Mouse (Mus musculus) hindbrain, embryonic 12.5 days (tissue): ENCODE results near the gene Olfr90. TPM values are rescaled to one million over a fixed set of nuclear protein-coding genes. Genes with fewer than 3 reads are reported as not detected.
"Not testable (repeated sequence)": the region's sequence is repeated elsewhere in the genome, so short reads cannot be mapped to it uniquely, and the experiment has no call there.

Experiments used
- ATAC-seq: fragments of 200-750 bp; cut with Nextera tagmentation; 2 replicates; pipeline ENCODE4 v1.8.0; 2017; ENCODE audit warnings: moderate TSS enrichment; ENCODE audit not compliant: low FRiP score
- H3K27ac ChIP-seq: fragments of 300-500 bp; sonication (generic); 2 replicates; pipeline ENCODE4 v1.5.1; 2016; ENCODE audit warnings: mild to moderate bottlenecking
- H3K27me3 ChIP-seq: fragments of 300-500 bp; sonication (generic); 2 replicates; pipeline ENCODE4 v1.6.1; 2016; ENCODE audit warnings: mild to moderate bottlenecking
- H3K36me3 ChIP-seq: fragments of 300-500 bp; sonication (generic); 2 replicates; pipeline ENCODE4 v1.6.1; 2016; ENCODE audit warnings: mild to moderate bottlenecking
- H3K4me1 ChIP-seq: fragments of 300-500 bp; sonication (generic); 2 replicates; pipeline ENCODE4 v1.6.1; 2016
- H3K4me2 ChIP-seq: fragments of 300-500 bp; sonication (generic); replicated peaks from 2 replicates; pipeline ENCODE4 v1.6.1; 2016; ENCODE audit warnings: mild to moderate bottlenecking
- H3K4me3 ChIP-seq: fragments of 300-500 bp; sonication (generic); 2 replicates; pipeline ENCODE4 v1.5.1; 2016; ENCODE audit warnings: mild to moderate bottlenecking
- H3K9ac ChIP-seq: fragments of 300-500 bp; sonication (generic); 2 replicates; pipeline ENCODE4 v1.6.1; 2016; ENCODE audit warnings: mild to moderate bottlenecking, moderate library complexity
- H3K9me3 ChIP-seq: fragments of 300-500 bp; sonication (generic); replicated peaks from 2 replicates; pipeline ENCODE4 v1.6.1; 2016; ENCODE audit warnings: mild to moderate bottlenecking
- WGBS: fragments of 180-500 bp; shearing (Covaris S2); methylation state at CpG from one replicate; pipeline ENCODE4 v1.1.7; 2016; 5-methylcytosine and 5-hydroxymethylcytosine counted together
- polyA plus RNA-seq: library from polyadenylated mRNA; unstranded; fragments of >200 nt; fragmentation: Nextera tagmentation; extraction: Ambion mirVana; gene quantifications from 2 replicates; pipeline ENCODE4 v1.2.1, GENCODE M21; 2016

Olfr90 gene
- polyA plus RNA-seq, result 0.18 TPM in 1 of 2 replicates, not detected in the other

- Histone ChIP-seq H3K36me3 (no peaks in the 10 kb centered on the region), H3K27me3 (no peaks in the 10 kb centered on the region), H3K4me1 (no peaks in the 10 kb centered on the region), H3K9ac (no peak within 1 kb of the TSS), H3K27ac (no peak within 1 kb of the TSS), H3K4me3 (no peak within 1 kb of the TSS), H3K4me2 (no peak within 1 kb of the TSS), H3K9me3 (no peaks in the 10 kb centered on the region)
- ATAC-seq, result no peak
Observed at GRCm38 (mm10) chr17:37088399-37088798, at the start of gene Olfr90. Gene Olfr90, minus strand, starts transcription at chr17:37088499.

GRCm38 (mm10) chr17:37131366-37131765, 43.1 kb upstream of the Olfr90 start:
- H3K9ac ChIP-seq, H3K4me3 ChIP-seq, H3K4me2 ChIP-seq, ATAC-seq, H3K36me3 ChIP-seq, H3K4me1 ChIP-seq, H3K27me3 ChIP-seq, H3K9me3 ChIP-seq, H3K27ac ChIP-seq: not testable (repeated sequence)
- 78% methylated on average over 4 of the region's 4 CpGs for WGBS

GRCm38 (mm10) chr17:37119988-37120387, 31.7 kb upstream of the Olfr90 start, which contains the start of gene Olfr92:
Gene Olfr92, minus strand, starts transcription at chr17:37120088.
- Histone ChIP-seq H3K36me3 (no peaks in the 10 kb centered on the region), H3K27ac (no peak within 1 kb of the TSS), H3K4me3 (no peak within 1 kb of the TSS), H3K4me2 (no peak within 1 kb of the TSS), H3K9ac (no peak within 1 kb of the TSS), H3K9me3 (no peaks in the 10 kb centered on the region), H3K27me3 (no peaks in the 10 kb centered on the region), H3K4me1 (no peaks in the 10 kb centered on the region)
- 91% methylated on average over 2 of the region's 2 CpGs for WGBS
- ATAC-seq, result no peak

- 90% methylated on average over 1 of the region's 1 CpGs for WGBS
- no peak within 1 kb of the TSS for H3K9ac ChIP-seq
- H3K36me3 ChIP-seq, result no peaks in the 10 kb centered on the region
- H3K27me3 ChIP-seq, result no peaks in the 10 kb centered on the region
- H3K27ac ChIP-seq, result no peak within 1 kb of the TSS
- no peaks in the 10 kb centered on the region for H3K4me1 ChIP-seq
- H3K4me3 ChIP-seq, result no peak within 1 kb of the TSS
- no peak within 1 kb of the TSS for H3K4me2 ChIP-seq
- ATAC-seq, result no peak
- H3K9me3 ChIP-seq, result no peaks in the 10 kb centered on the region
Observed at GRCm38 (mm10) chr17:37098178-37098577, 9.9 kb upstream of the Olfr90 start, which contains the start of gene Olfr91. Gene Olfr91, minus strand, starts transcription at chr17:37098278.

- WGBS, result 77% methylated on average over 5 of the region's 5 CpGs
- no peak for ATAC-seq
- H3K9ac ChIP-seq, result no peak overlapping the region
Observed at GRCm38 (mm10) chr17:37093289-37093688, 5.0 kb upstream of the Olfr90 start.

GRCm38 (mm10) chr17:37092198-37092597, 3.9 kb upstream of the Olfr90 start:
- no peak overlapping the region for H3K9ac ChIP-seq
- no peaks in the 10 kb centered on the region for H3K36me3 ChIP-seq
- WGBS, result 71% methylated on average over 1 of the region's 1 CpGs
- H3K27ac ChIP-seq, result no peak overlapping the region
- H3K27me3 ChIP-seq, result no peaks in the 10 kb centered on the region
- H3K4me2 ChIP-seq, result no peak overlapping the region
- ATAC-seq, result no peak
- no peaks in the 10 kb centered on the region for H3K4me1 ChIP-seq
- no peaks in the 10 kb centered on the region for H3K9me3 ChIP-seq
- H3K4me3 ChIP-seq, result no peak overlapping the region

More at GRCm38 (mm10) chr17:37093289-37093688, 5.0 kb upstream of the Olfr90 start:
- H3K27ac ChIP-seq, result no peak overlapping the region
- no peaks in the 10 kb centered on the region for H3K27me3 ChIP-seq
- no peak overlapping the region for H3K4me3 ChIP-seq
- H3K4me2 ChIP-seq, result no peak overlapping the region
- H3K36me3 ChIP-seq, result no peaks in the 10 kb centered on the region
- H3K9me3 ChIP-seq, result no peaks in the 10 kb centered on the region
- no peaks in the 10 kb centered on the region for H3K4me1 ChIP-seq

- no peak for ATAC-seq
- 81% methylated on average over 10 of the region's 10 CpGs for WGBS
- Histone ChIP-seq H3K36me3 (no peaks in the 10 kb centered on the region), H3K27me3 (no peaks in the 10 kb centered on the region), H3K4me1 (no peaks in the 10 kb centered on the region), H3K27ac (no peak overlapping the region), H3K4me3 (no peak overlapping the region), H3K9ac (no peak overlapping the region), H3K9me3 (no peaks in the 10 kb centered on the region), H3K4me2 (no peak overlapping the region)
Observed at GRCm38 (mm10) chr17:37085545-37085944, 2.8 kb downstream of the Olfr90 start.

- no peaks in the 10 kb centered on the region for H3K4me1 ChIP-seq
- H3K9me3 ChIP-seq, result no peaks in the 10 kb centered on the region
- 72% methylated on average over 5 of the region's 5 CpGs for WGBS
- no peak overlapping the region for H3K27ac ChIP-seq
- no peak overlapping the region for H3K9ac ChIP-seq
- no peaks in the 10 kb centered on the region for H3K36me3 ChIP-seq
- H3K4me2 ChIP-seq, result no peak overlapping the region
- no peak overlapping the region for H3K4me3 ChIP-seq
- H3K27me3 ChIP-seq, result no peaks in the 10 kb centered on the region
- no peak for ATAC-seq
Observed at GRCm38 (mm10) chr17:37084632-37085031, 3.7 kb downstream of the Olfr90 start.

- Histone ChIP-seq H3K4me1 (peaks cover 10% of the 10 kb centered on the region), H3K4me3 (no peak overlapping the region), H3K9ac (no peak overlapping the region), H3K9me3 (no peaks in the 10 kb centered on the region), H3K27ac (no peak overlapping the region), H3K4me2 (no peak overlapping the region), H3K27me3 (no peaks in the 10 kb centered on the region), H3K36me3 (no peaks in the 10 kb centered on the region)
- ATAC-seq, result peak; percentile 64
- 4% methylated on average over 8 of the region's 8 CpGs for WGBS
Observed at GRCm38 (mm10) chr17:37083327-37083726, 5.0 kb downstream of the Olfr90 start.

- H3K27me3 ChIP-seq, result no peaks in the 10 kb centered on the region
- H3K36me3 ChIP-seq, result peaks cover 3% of the 10 kb centered on the region; the same call in 1 of the 2 replicates
- H3K9me3 ChIP-seq, result no peaks in the 10 kb centered on the region
- no peak overlapping the region for H3K4me3 ChIP-seq
- ATAC-seq, result no peak
- 87% methylated on average over 4 of the region's 4 CpGs for WGBS
- H3K9ac ChIP-seq, result no peak overlapping the region
- H3K27ac ChIP-seq, result no peak overlapping the region
- H3K4me1 ChIP-seq, result peaks cover 12% of the 10 kb centered on the region
- H3K4me2 ChIP-seq, result no peak overlapping the region
Observed at GRCm38 (mm10) chr17:37081659-37082058, 6.6 kb downstream of the Olfr90 start.

GRCm38 (mm10) chr17:37080119-37080518, 8.2 kb downstream of the Olfr90 start:
- Histone ChIP-seq H3K9me3 (no peaks in the 10 kb centered on the region), H3K27ac (no peak overlapping the region), H3K27me3 (no peaks in the 10 kb centered on the region), H3K4me2 (no peak overlapping the region), H3K4me1 (peaks cover 12% of the 10 kb centered on the region), H3K36me3 (peaks cover 19% of the 10 kb centered on the region), H3K9ac (no peak overlapping the region), H3K4me3 (no peak overlapping the region)
- 18% methylated on average over 5 of the region's 5 CpGs for WGBS
- no peak for ATAC-seq

GRCm38 (mm10) chr17:37078990-37079389, 9.3 kb downstream of the Olfr90 start:
- H3K4me1 ChIP-seq, result peaks cover 12% of the 10 kb centered on the region
- no peaks in the 10 kb centered on the region for H3K27me3 ChIP-seq
- no peak overlapping the region; the same call in 1 of the 2 replicates for H3K9ac ChIP-seq
- no peak overlapping the region for H3K4me3 ChIP-seq
- 4% methylated on average over 2 of the region's 2 CpGs for WGBS
- peak; percentile 45; the same call in 1 of the 2 replicates for ATAC-seq
- H3K27ac ChIP-seq, result no peak overlapping the region
- no peaks in the 10 kb centered on the region for H3K9me3 ChIP-seq
- H3K36me3 ChIP-seq, result peaks cover 30% of the 10 kb centered on the region
- H3K4me2 ChIP-seq, result peak overlapping the region; percentile 19; the same call in 1 of the 2 replicates

GRCm38 (mm10) chr17:37078193-37078592, 10.1 kb downstream of the Olfr90 start:
- no peak for ATAC-seq
- Histone ChIP-seq H3K9ac (no peak overlapping the region), H3K4me2 (no peak overlapping the region), H3K9me3 (no peaks in the 10 kb centered on the region), H3K27ac (no peak overlapping the region), H3K4me1 (peaks cover 12% of the 10 kb centered on the region), H3K36me3 (peaks cover 37% of the 10 kb centered on the region), H3K4me3 (no peak overlapping the region), H3K27me3 (no peaks in the 10 kb centered on the region)
- WGBS, result 15% methylated on average over 1 of the region's 1 CpGs
